Mouse (Mus musculus) kidney, postnatal 4 days (tissue): Measurements from ENCODE around the gene Gng10.

Experiments
- DNase-seq, 2 experiments: peaks; one replicate each; pipeline ENCODE4 v3.0.0; 2021; ENCODE audit warnings: mixed read lengths in 2 of 2

Gng10 gene

GRCm38 (mm10) chr4:59034325-59034917, 467 bp upstream of the Gng10 start:
- DNase-seq, result peak; percentile 10 to 18

GRCm38 (mm10) chr4:59035786-59036350, 980 bp downstream of the Gng10 start:
- DNase-seq, result peak in 1 of 2 experiments; percentile 11

DNA sequence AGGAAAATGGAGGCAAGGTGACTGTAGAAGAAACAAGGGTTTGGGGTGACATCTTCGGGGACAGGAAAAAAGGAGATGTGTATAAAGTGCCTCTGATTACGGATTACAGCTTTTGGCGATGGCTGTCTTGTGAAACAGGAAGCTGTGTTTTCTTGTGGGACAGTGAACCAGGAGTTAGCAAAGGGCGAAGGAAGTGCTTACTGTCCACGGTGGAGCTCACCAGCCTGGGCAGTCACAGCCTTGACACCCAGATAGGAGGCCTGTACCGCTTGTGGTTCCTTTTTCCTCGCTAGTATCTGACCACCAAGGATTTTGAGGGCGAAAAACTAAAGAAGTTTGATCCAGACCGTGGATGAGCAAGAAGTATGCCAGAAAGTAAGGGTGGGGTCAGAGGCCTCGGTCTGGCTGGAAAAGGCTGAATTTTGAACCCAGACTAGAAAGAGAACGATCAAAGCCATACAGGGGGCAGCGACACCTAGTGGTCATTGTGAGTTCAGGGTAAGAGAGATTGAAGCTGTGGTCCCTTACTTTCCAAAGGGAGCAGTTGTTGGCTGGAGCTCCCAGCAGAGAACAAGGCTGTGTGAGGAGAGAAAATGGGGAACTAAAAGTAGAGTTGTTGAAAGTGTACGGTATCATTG, 1.7 kb downstream of the Gng10 start:
- DNase-seq, result peak; percentile 82 to 86

DNA sequence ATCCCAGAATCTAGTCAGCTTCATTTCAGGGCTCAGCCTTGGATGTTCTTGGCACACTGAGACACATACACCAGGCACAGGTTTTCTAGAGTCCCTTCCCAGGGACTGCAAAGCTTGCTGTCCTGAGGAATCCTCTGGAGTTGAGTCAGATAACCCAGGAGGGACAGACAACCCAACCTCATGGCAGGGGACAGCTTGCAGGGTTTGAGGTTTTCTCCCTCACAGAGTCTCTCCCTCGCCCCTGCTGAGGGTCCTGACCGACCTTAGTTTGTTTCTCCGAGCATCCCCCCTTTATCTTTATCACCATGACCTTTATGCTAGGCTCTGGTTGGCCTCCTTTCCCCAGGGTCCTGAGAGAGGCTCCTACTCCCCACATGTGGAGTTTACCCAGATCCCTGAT, 2.6 kb downstream of the Gng10 start:
- no peak for DNase-seq

DNA sequence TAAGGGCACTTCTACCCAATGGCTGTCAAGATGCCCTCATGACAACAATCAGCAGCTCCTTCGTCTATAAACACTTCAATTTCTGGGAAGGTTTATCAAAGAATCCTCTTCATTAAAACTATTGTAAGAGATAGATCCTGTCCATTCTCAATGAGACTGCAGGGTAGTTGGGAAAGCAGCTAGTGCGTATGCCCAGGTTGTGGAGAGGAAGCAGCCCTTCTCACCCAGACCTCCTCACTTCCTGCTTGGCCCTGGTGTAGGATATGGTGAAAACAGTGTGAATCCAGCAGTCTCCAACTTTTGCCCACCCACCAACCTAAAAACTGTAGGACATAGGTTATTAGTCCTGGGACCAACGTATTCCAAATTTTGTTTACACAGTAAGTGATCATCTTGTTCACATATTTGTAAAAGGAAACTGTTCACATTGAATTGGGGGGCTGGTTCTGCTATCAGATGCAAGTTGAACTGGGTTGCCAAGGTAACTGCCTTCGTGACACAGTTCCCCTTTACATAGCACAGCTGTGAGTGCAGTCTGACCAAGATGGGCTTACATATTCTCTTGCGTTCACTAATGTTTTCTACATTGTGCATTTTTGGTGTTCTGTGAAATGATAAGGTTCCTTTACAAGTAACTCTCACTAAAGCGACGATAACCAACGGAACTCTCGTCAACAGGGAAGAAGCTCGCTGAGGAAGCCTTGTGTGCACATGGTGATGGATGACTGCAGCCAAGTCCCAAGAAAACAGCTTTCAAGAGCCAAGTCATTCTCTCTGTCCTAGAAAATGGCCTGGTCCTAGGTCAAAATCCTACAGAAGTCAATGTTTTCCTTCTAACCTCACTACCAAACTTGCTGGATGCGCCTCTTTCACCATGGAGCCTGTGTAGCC, 5.8 kb downstream of the Gng10 start:
- no peak for DNase-seq

DNA sequence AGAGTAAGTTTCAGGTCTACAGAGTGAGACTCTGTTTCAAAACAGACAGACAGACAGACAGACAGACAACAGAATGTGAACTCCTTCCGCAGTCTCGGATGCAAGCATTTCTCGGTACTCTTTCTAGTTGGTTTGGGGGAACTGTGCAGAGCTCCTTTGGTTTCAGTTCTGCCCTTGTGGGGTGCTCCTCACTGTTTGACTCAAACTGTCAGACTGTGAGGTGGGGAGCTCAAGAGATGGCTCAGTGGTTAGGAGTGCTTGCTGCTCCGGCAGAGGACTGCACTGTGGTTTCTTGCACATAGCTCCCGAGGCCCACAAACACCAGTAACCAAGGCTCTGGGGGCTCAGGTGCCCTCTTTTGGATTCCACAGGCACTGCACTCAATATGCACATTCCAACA, 8.2 kb downstream of the Gng10 start:
- DNase-seq, result no peak

- DNase-seq, result no peak
Measured at GRCm38 (mm10) chr4:59043891-59044290, 9.0 kb downstream of the Gng10 start.

GRCm38 (mm10) chr4:59047222-59047621, 12.3 kb downstream of the Gng10 start:
- DNase-seq, result no peak

GRCm38 (mm10) chr4:59051081-59051480, 16.2 kb downstream of the Gng10 start:
- no peak for DNase-seq

GRCm38 (mm10) chr4:59057929-59058328, 23.0 kb downstream of the Gng10 start:
- DNase-seq, result no peak

DNA sequence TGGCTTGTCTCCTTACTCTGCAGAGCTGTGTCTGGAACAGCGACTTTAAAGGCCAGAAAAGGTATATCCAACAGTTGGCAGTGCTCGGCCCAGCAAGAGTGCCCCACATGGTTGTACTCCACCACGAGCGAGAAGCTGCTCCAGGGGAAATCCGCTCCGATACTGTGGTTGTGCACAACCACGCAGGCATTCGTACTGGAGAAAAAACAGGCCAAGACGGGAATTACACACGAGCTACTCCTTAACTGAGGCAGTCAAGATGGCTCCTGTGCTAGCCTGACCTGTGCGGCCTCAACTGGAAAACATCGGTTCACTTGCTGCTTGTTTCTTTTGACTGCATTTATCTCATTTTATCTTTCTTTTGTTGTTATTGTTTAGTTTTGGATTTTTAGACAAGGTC, 27.6 kb downstream of the Gng10 start:
- DNase-seq, result no peak

DNA sequence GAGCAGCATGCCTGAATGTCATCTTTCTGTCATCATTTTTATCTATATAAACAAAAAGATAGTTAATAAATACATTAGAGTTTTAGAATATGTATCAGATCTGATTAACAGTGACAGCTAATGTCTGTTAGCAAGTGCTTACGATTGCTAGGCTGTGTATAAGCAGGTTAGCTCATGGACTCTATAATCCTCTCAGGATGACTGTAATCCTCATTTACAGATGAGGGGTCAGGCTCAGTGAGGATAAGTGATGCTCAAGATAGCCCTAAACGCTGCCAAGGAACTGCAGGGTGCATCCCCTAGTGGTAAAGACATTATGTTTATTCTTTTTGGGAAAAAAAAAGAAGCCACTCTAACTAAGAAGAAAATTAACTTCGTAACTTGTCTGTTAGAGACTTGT, 34.4 kb downstream of the Gng10 start:
- no peak for DNase-seq

DNA sequence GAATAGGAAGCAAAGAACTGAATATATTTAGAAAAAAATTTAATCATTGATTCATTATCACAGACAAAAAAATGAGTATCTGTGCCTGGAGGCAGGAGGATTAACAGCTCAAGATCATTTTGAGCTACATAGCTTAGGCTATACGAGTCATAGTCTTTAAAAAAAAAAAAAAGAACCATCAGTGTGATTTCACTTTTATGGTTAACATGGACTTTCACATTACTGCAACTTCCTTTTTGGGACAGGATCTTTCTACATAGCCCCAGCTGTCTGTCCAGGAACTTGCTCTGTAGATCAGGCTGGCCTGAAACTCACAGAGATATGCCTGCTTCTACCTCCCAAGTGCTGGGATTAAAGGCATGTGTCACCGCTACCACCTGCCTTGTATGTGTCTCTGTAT, 48.5 kb downstream of the Gng10 start:
- DNase-seq, result no peak

DNA sequence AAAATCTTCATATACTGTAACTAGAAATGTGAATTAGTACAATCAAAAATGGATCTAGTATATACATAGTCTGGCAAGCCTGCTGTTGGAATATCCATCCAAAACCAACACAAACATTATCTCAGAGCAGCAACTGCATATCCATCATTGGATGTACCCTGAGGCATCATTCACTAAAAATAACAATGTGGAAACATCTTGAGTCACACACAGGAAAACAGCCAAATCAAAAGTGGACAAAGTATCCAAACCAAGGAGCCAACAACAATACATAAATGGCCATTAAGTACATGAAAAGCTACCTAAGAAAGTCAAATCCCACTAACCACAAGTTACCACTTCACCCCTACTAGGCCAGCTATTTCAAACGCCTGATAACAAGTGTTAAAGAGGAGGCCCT, 54.5 kb downstream of the Gng10 start:
- no peak for DNase-seq
